Mouse (Mus musculus) hematopoietic stem cell, adult 5-6 weeks (primary cell): ENCODE data around the gene Golt1b. TPM values are rescaled to one million over a fixed set of nuclear protein-coding genes. Genes with fewer than 3 reads are reported as not detected.
"Not testable (repeated sequence)": the region's sequence is repeated elsewhere in the genome, so short reads cannot be mapped to it uniquely, and the experiment has no call there.

Source experiments
- ATAC-seq, 2 experiments: fragments of 125-278 bp in 1 of 2; replicated peaks in 1 of 2; 2 replicates each; pipeline ENCODE4 v1.8.0; 2016 to 2017; ENCODE audit warnings: inconsistent platforms in 2 of 2, mild to moderate bottlenecking in 2 of 2, moderate number of reproducible peaks in 2 of 2, low read depth in 1 of 2, moderate TSS enrichment in 1 of 2; ENCODE audit not compliant: low FRiP score in 2 of 2, poor library complexity in 2 of 2, severe bottlenecking in 2 of 2, insufficient read depth in 1 of 2, low TSS enrichment in 1 of 2
- total RNA-seq: library from RNA; stranded (forward); fragments of 172-1452, 232-1000 nt; gene quantifications from 2 replicates; pipeline ENCODE4 v1.2.3, GENCODE M21; 2017

The Golt1b gene
- 33.5 and 48.5 TPM in 2 replicates for total RNA-seq

GRCm38 (mm10) chr6:142387011-142387754 lies at the start of gene Golt1b, which contains the start of gene Recql:
Golt1b (plus strand) TSS chr6:142387221.
Recql (minus strand) TSS chr6:142387087.
- ATAC-seq = peak; percentile 98 to 99

DNA sequence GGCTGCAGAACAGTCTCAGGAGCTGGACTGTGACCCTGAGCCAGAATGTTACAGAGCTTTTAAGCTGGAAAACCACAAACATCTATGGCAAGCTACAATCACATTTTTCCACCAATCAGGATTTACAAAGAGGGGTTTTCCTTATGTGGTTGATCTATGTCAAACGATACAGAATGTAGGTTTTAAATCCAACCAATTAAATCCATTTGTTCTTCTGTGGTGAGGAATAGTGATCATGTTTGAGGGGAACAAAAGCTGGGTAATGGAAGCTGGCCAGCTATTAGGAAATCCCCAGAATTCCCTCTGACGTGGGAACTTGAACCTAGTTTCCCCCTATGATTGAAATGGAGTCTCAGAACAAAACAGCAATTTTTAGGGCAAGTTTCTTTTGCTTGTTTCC lies 48.1 kb upstream of the Golt1b start:
- ATAC-seq = no peak

DNA sequence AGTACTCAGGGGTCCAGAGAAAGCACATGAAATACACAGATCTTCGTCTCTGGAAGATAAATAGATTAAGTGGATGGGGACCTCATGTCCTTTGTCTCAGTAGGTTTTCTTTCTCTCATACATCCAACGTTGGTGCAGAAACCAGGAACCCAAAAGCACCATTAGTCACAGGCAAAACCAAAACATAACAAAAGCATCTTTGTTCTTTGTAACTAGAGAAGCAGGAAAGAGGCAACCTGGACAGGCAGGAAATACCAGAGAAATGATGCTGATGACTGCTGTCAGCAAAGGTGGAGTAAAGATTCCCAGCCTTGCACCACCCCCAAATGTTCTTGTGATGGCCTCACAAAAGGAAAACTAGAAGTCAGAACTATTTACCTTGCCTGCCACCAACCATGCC lies 47.4 kb upstream of the Golt1b start:
- ATAC-seq = no peak

- no peak for ATAC-seq
Measured at GRCm38 (mm10) chr6:142343561-142343960, 43.5 kb upstream of the Golt1b start.

DNA sequence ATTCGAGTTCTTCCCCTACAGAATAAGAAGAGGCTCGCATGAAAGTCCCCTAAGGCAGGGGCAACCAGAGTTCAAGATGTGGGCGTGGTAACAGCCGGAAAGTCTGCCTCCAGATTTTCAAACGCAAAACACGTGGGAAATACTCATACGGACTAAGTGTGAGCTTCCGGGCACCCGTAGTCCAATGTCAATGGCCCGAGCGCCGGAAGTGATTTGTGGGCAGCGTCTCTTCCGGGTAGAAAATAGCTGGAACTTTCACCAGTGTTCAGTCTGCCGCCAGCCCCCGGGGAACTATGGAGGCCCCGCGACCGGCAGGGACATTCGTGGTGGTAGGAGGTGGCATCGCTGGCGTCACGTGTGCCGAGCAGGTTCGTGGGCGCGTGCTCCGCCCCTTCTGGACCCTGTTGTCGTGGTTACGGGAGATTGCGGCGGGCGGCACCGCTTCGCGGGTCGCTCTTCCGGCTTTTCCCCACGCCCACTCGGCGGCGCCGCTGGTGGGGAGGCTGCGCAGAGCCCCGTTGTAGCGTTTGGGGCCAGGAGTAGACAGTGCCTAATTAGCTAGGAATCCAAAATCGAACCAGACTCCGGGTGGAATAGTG lies 41.5 kb upstream of the Golt1b start, which contains the start of gene Pyroxd1:
Gene Pyroxd1 (plus strand): TSS at position 215 of the 599 bp plus-strand sequence.
- peak; percentile 93 to 95 for ATAC-seq

- no peak; a peak in 1 of 4 replicates for ATAC-seq
Measured at GRCm38 (mm10) chr6:142346181-142347110, 40.6 kb upstream of the Golt1b start.

- no peak for ATAC-seq
Measured at GRCm38 (mm10) chr6:142347431-142348385, 39.3 kb upstream of the Golt1b start.

DNA sequence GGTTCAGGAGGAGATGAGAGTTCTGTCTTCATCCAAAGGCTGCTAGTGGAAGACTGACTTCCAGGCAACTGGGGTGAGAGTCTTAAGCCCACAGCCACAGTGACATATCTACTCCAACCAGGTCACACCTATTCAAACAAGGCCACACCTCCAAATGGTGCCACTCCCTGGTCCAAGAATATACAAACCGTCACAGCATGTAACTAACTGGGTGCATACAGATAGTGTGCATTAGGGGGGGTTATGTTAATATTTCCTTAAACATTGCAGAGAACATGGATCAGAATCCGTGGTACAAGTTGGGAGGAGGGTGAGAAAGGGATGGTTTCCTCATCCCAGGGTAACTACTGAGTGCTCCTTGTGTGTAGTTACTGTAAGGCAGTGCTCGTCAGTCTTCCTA lies 34.9 kb upstream of the Golt1b start:
- ATAC-seq = not testable (repeated sequence)

DNA sequence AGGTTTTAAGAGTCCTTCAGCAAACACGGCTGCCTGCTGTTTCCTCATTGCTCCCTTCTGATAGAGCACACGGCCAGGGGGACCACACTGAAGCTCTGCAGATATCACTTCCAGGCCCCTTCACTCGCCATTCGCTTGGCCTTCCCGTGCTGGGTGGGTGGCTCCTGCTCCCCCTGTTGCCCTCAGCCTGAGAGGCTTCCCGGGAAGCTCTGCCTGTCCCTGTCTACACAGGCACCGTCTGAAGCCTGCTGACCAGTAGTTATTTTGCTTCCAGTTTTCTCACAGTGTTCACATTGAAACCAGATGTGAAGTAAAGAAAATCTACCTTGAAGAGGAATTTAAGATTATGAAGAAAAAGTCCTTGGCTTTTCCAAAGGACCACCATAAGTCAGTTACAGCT lies 29.9 kb upstream of the Golt1b start:
- no peak for ATAC-seq

DNA sequence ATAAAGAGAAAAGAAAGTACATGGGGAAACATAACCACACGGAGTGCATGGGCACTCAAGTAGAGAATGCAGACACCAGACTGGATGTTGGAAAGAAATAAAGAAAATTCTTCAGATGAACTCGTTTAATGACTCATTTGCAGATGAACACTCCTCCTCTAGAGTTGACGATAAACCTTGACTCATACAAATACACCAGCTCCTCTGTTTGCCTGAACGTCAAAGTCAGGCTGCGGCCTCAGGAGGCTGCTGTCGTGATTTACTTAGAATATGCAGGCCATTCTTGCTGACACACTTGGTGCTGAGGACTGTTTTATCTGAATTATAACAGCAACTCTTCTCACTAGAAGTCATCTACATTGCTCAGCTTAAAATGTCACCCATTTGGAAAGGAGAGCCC lies 25.0 kb upstream of the Golt1b start:
- ATAC-seq = no peak

GRCm38 (mm10) chr6:142363019-142363576 lies 23.9 kb upstream of the Golt1b start:
- peak; percentile 47 to 49; a peak in 1 of 4 replicates for ATAC-seq

DNA sequence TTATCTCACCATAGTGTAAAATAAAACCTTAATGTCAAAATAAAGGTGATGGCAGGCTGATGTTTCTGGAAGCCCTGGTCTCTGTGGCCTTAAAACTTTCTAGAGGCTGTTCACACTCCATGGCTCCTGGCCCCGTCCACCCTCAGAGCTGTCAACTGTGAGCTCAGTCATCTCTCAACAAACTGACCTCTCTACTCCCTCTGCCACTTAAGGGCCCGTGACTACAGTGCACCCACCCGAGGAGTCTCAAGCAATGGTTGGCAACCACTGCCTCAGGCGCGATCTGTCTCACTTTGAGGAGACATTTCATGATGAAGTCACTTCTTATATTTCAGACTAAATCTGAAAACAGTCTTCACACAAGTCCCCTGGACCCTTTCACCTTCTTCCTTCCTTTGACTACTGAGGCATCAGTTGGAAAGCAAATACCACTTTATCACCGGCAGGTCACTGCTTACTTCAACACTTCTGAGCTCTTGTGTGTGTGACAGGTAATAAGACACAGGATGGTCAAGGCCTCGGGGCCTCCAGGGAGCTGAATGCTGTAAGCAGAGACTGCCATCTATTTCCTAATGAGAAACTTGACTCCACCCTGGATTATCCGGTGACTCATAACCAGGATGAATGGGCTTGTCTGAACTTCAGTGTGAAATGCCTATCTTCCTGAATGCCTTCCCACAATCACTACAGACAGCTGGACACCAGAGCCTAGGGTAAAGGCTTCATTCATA lies 21.1 kb upstream of the Golt1b start:
- ATAC-seq = no peak

GRCm38 (mm10) chr6:142366473-142367018 lies 20.5 kb upstream of the Golt1b start:
- ATAC-seq = no peak

GRCm38 (mm10) chr6:142367565-142367964 lies 19.5 kb upstream of the Golt1b start:
- ATAC-seq = no peak

DNA sequence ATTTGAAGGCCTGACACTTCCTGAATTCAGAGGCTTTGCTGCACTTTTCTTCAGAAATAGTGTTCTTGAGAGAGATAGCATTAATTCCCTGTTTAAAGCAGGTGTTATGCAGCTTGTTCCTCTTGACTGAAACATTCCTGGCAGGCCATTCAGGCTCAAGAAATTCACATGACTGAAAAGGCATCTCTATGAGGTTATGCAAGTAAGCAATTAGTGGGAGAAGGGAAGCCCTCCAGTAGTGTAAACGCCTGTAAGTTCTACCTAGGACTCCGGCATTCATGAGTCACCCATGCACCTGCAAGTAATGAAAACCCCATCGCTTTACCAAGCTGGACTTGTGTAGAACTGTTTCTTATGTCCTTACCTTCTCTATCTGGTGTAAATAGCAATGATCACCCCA lies 17.5 kb upstream of the Golt1b start:
- ATAC-seq = no peak

- ATAC-seq = no peak
Measured at GRCm38 (mm10) chr6:142377081-142377480, 9.9 kb upstream of the Golt1b start.
